Mouse (Mus musculus) testis, adult 2 months (tissue): Measurements from ENCODE around the gene Gm17657.

ENCODE experiments used
- CTCF ChIP-seq: fragments of 200-500 bp; IDR thresholded peaks from 2 replicates; pipeline ENCODE4 v1.5.1; 2012; ENCODE audit warnings: low read depth, mild to moderate bottlenecking, inconsistent platforms, low read length, moderate library complexity; ENCODE audit not compliant: control insufficient read depth, insufficient read depth, insufficient replicate concordance
- POLR2A ChIP-seq: fragments of 200-500 bp; IDR thresholded peaks from 2 replicates; pipeline ENCODE4 v1.6.1; 2012; ENCODE audit warnings: low read depth, mild to moderate bottlenecking, inconsistent platforms, low read length, moderate library complexity; ENCODE audit not compliant: control insufficient read depth

GRCm38 (mm10) chr17:29474036-29474435 is 75.4 kb downstream of the Gm17657 start:
- TF ChIP-seq CTCF (no peak), POLR2A (no peak)
